Mouse (Mus musculus): ENCODE data around the gene Tgfa. TPM values are rescaled to one million over a fixed set of nuclear protein-coding genes. Genes with fewer than 3 reads are reported as not detected.

Gene Tgfa
- total RNA-seq, 2 experiments from 2014 or later, result 38.1 to 42.4 TPM

GRCm38 (mm10) chr6:86281573-86282210, 86.7 kb downstream of the Tgfa start:
- DNase-seq (ENCODE audit: low spot score in 2 of 2), result no peak

- no peak for DNase-seq (ENCODE audit: low spot score in 2 of 2)
These were observed 98.3 kb downstream of the Tgfa start for GRCm38 (mm10) chr6:86293301-86293700.

GRCm38 (mm10) chr6:86295451-86295850, 100.4 kb downstream of the Tgfa start:
- DNase-seq (ENCODE audit: low spot score in 2 of 2), result no peak

- no peak for DNase-seq (ENCODE audit: low spot score in 2 of 2)
These were observed 101.1 kb downstream of the Tgfa start for GRCm38 (mm10) chr6:86296126-86296525.

- DNase-seq (ENCODE audit: low spot score in 2 of 2), result no peak
These were observed 101.9 kb downstream of the Tgfa start for GRCm38 (mm10) chr6:86296938-86297337.

- DNase-seq (ENCODE audit: low spot score in 2 of 2), result no peak
These were observed 103.9 kb downstream of the Tgfa start for GRCm38 (mm10) chr6:86298961-86299360.

- no peak for DNase-seq (ENCODE audit: low spot score in 2 of 2)
These were observed 104.4 kb downstream of the Tgfa start for GRCm38 (mm10) chr6:86299381-86299780.

- no peak for DNase-seq (ENCODE audit: low spot score in 2 of 2)
These were observed 110.7 kb downstream of the Tgfa start for GRCm38 (mm10) chr6:86305680-86306079.

- no peak for DNase-seq (ENCODE audit: low spot score in 2 of 2)
These were observed 119.0 kb downstream of the Tgfa start for GRCm38 (mm10) chr6:86314011-86314410.

GRCm38 (mm10) chr6:86317066-86317465, 122.0 kb downstream of the Tgfa start:
- no peak for DNase-seq (ENCODE audit: low spot score in 2 of 2)

GRCm38 (mm10) chr6:86318855-86319254, 123.8 kb downstream of the Tgfa start:
- DNase-seq (ENCODE audit: low spot score in 2 of 2), result no peak

GRCm38 (mm10) chr6:86322031-86322563, 127.1 kb downstream of the Tgfa start:
- DNase-seq (ENCODE audit: low spot score in 2 of 2), result no peak

GRCm38 (mm10) chr6:86322991-86323390, 128.0 kb downstream of the Tgfa start:
- no peak for DNase-seq (ENCODE audit: low spot score in 2 of 2)

- no peak for DNase-seq (ENCODE audit: low spot score in 2 of 2)
These were observed 129.4 kb downstream of the Tgfa start for GRCm38 (mm10) chr6:86324400-86324799.

Other genes with a start within 250 kb of the Tgfa start
- gene Dusp11, start 233.6 kb upstream of the Tgfa start, total RNA-seq (2021), result 10 to 100 TPM; 83.3 to 89.0 TPM
- not detected for gene Figla, start 179.1 kb upstream of the Tgfa start, total RNA-seq (2021)
- gene Add2, start 166.5 kb upstream of the Tgfa start, total RNA-seq (2021), result 100 to 1,000 TPM; 241 to 253 TPM
- 10 to 100 TPM; 31.3 to 35.0 TPM for gene Fam136a, start 170.4 kb downstream of the Tgfa start, total RNA-seq (2021)
- 10 to 100 TPM; 77.9 to 92.1 TPM for gene Snrpg, start 176.1 kb downstream of the Tgfa start, total RNA-seq (2021)
- 100 to 1,000 TPM; 113 to 130 TPM for gene Pcyox1, start 201.9 kb downstream of the Tgfa start, total RNA-seq (2021)
- 100 to 1,000 TPM; 135 to 147 TPM for gene Tia1, start 209.0 kb downstream of the Tgfa start, total RNA-seq (2021)
- under 1 TPM in 1 of 2 experiments, not detected in 1; 0.90 TPM for gene Gm44790, start 231.4 kb downstream of the Tgfa start, total RNA-seq (2021)
- gene C87436, start 243.2 kb downstream of the Tgfa start, total RNA-seq (2021), result 10 to 100 TPM; 16.8 to 17.1 TPM